Mouse (Mus musculus) E14TG2a.4 (cell line): ENCODE results near the gene Adipor2.

Source experiments
- H3K27me3 ChIP-seq: 2 replicates; pipeline ENCODE4 v1.6.1; 2014; ENCODE audit warnings: low read length, control low read depth; ENCODE audit not compliant: insufficient read depth
- H3K36me3 ChIP-seq: 2 replicates; pipeline ENCODE4 v1.6.1; 2014; ENCODE audit warnings: low read length, control low read depth; ENCODE audit not compliant: insufficient read depth
- H3K4me1 ChIP-seq: replicated peaks from 2 replicates; pipeline ENCODE4 v1.6.1; 2014; ENCODE audit warnings: low read depth, low read length, control low read depth
- H3K4me3 ChIP-seq: replicated peaks from 2 replicates; pipeline ENCODE4 v1.5.1; 2014; ENCODE audit warnings: mild to moderate bottlenecking, low read length
- H3K9me3 ChIP-seq: 2 replicates; pipeline ENCODE4 v1.6.1; 2014; ENCODE audit warnings: low read length, control low read depth
- CTCF ChIP-seq: conservative IDR thresholded peaks from 2 replicates; pipeline ENCODE4 v1.5.1; 2014; ENCODE audit warnings: low read length
- NANOG ChIP-seq: IDR thresholded peaks from 2 replicates; pipeline ENCODE4 v1.6.1; 2014; ENCODE audit warnings: borderline replicate concordance, low read length, mixed read lengths
- POU5F1 ChIP-seq: IDR thresholded peaks from 2 replicates; pipeline ENCODE4 v1.6.1; 2014; ENCODE audit warnings: low read length, borderline replicate concordance

Gene Adipor2

GRCm38 (mm10) chr6:119389089-119389488 lies 28.4 kb downstream of the Adipor2 start:
- H3K4me1 ChIP-seq = peaks cover 39% of the 10 kb centered on the region
- H3K9me3 ChIP-seq = no peaks in the 10 kb centered on the region
- peaks cover 17% of the 10 kb centered on the region for H3K36me3 ChIP-seq
- H3K4me3 ChIP-seq = peak overlapping the region; percentile 89
- no peak for TF ChIP-seq POU5F1
- TF ChIP-seq NANOG = no peak
- TF ChIP-seq CTCF = no peak
- no peaks in the 10 kb centered on the region for H3K27me3 ChIP-seq

- peak overlapping the region; percentile 89 for H3K4me3 ChIP-seq
- no peaks in the 10 kb centered on the region for H3K9me3 ChIP-seq
- H3K4me1 ChIP-seq = peaks cover 39% of the 10 kb centered on the region
- peaks cover 21% of the 10 kb centered on the region for H3K36me3 ChIP-seq
- no peaks in the 10 kb centered on the region for H3K27me3 ChIP-seq
- TF ChIP-seq CTCF = no peak
- TF ChIP-seq NANOG = no peak
- no peak for TF ChIP-seq POU5F1
Measured at GRCm38 (mm10) chr6:119388650-119389012, 28.9 kb downstream of the Adipor2 start.

GRCm38 (mm10) chr6:119387801-119388649 lies 29.5 kb downstream of the Adipor2 start:
- H3K4me3 ChIP-seq = peak overlapping the region; percentile 89
- peaks cover 39% of the 10 kb centered on the region for H3K4me1 ChIP-seq
- H3K36me3 ChIP-seq = peaks cover 22% of the 10 kb centered on the region
- no peak for TF ChIP-seq NANOG
- TF ChIP-seq POU5F1 = no peak
- no peak for TF ChIP-seq CTCF
- H3K27me3 ChIP-seq = no peaks in the 10 kb centered on the region
- no peaks in the 10 kb centered on the region for H3K9me3 ChIP-seq

GRCm38 (mm10) chr6:119386821-119387220 lies 30.7 kb downstream of the Adipor2 start:
- Histone ChIP-seq H3K9me3 (no peaks in the 10 kb centered on the region), H3K4me3 (peak overlapping the region; percentile 89), H3K4me1 (peaks cover 42% of the 10 kb centered on the region), H3K27me3 (no peaks in the 10 kb centered on the region), H3K36me3 (peaks cover 22% of the 10 kb centered on the region)
- TF ChIP-seq POU5F1 (no peak), CTCF (no peak), NANOG (no peak)

GRCm38 (mm10) chr6:119386421-119386820 lies 31.1 kb downstream of the Adipor2 start:
- TF ChIP-seq NANOG = no peak
- no peak for TF ChIP-seq CTCF
- no peak for TF ChIP-seq POU5F1
- Histone ChIP-seq H3K4me1 (peaks cover 46% of the 10 kb centered on the region), H3K36me3 (peaks cover 22% of the 10 kb centered on the region), H3K27me3 (no peaks in the 10 kb centered on the region), H3K9me3 (no peaks in the 10 kb centered on the region), H3K4me3 (no peak overlapping the region)

- peaks cover 48% of the 10 kb centered on the region for H3K4me1 ChIP-seq
- no peaks in the 10 kb centered on the region for H3K9me3 ChIP-seq
- H3K36me3 ChIP-seq = peaks cover 18% of the 10 kb centered on the region
- H3K27me3 ChIP-seq = no peaks in the 10 kb centered on the region
- no peak overlapping the region for H3K4me3 ChIP-seq
- TF ChIP-seq POU5F1 = no peak
Measured at GRCm38 (mm10) chr6:119385668-119386067, 31.8 kb downstream of the Adipor2 start.

- no peak overlapping the region for H3K4me3 ChIP-seq
- H3K36me3 ChIP-seq = peaks cover 40% of the 10 kb centered on the region
- H3K27me3 ChIP-seq = no peaks in the 10 kb centered on the region
- TF ChIP-seq NANOG = no peak
- TF ChIP-seq CTCF = no peak
- no peak for TF ChIP-seq POU5F1
- H3K4me1 ChIP-seq = peaks cover 44% of the 10 kb centered on the region
- H3K9me3 ChIP-seq = no peaks in the 10 kb centered on the region
Measured at GRCm38 (mm10) chr6:119378631-119379030, 38.9 kb downstream of the Adipor2 start.

GRCm38 (mm10) chr6:119377613-119378012 lies 39.9 kb downstream of the Adipor2 start:
- TF ChIP-seq CTCF (no peak), POU5F1 (no peak), NANOG (no peak)
- Histone ChIP-seq H3K9me3 (no peaks in the 10 kb centered on the region), H3K27me3 (no peaks in the 10 kb centered on the region), H3K4me1 (peaks cover 41% of the 10 kb centered on the region), H3K4me3 (no peak overlapping the region), H3K36me3 (peaks cover 43% of the 10 kb centered on the region)

GRCm38 (mm10) chr6:119375035-119375434 lies 42.5 kb downstream of the Adipor2 start:
- Histone ChIP-seq H3K36me3 (peaks cover 47% of the 10 kb centered on the region), H3K27me3 (no peaks in the 10 kb centered on the region), H3K4me3 (no peak overlapping the region), H3K9me3 (no peaks in the 10 kb centered on the region), H3K4me1 (peaks cover 35% of the 10 kb centered on the region)
- TF ChIP-seq NANOG (no peak), CTCF (no peak)
